Mouse (Mus musculus) embryonic facial prominence, embryonic 14.5 days (tissue): ENCODE data around the gene Robo2. TPM values are rescaled to one million over a fixed set of nuclear protein-coding genes. Genes with fewer than 3 reads are reported as not detected.

Experiments
- ATAC-seq: fragments of 200-750 bp; cut with Nextera tagmentation; 2 replicates; pipeline ENCODE4 v1.8.0; 2017; ENCODE audit warnings: low read depth, moderate number of reproducible peaks, moderate TSS enrichment
- DNase-seq: peaks from one replicate; pipeline ENCODE4 v3.0.0-alpha.2; 2015; ENCODE audit warnings: low spot score
- H3K27ac ChIP-seq: fragments of 300-500 bp; sonication (generic); replicated peaks from 2 replicates; pipeline ENCODE4 v1.5.1; 2014; ENCODE audit warnings: low read depth, mild to moderate bottlenecking, low read length, moderate library complexity
- H3K27me3 ChIP-seq: fragments of 300-500 bp; sonication (generic); replicated peaks from 2 replicates; pipeline ENCODE4 v1.6.1; 2014; ENCODE audit warnings: low read length; ENCODE audit not compliant: control insufficient read depth, insufficient read depth
- H3K36me3 ChIP-seq: fragments of 300-500 bp; sonication (generic); 2 replicates; pipeline ENCODE4 v1.6.1; 2014; ENCODE audit warnings: low read length, mixed read lengths; ENCODE audit not compliant: control insufficient read depth, insufficient read depth
- H3K4me1 ChIP-seq: fragments of 300-500 bp; sonication (generic); 2 replicates; pipeline ENCODE4 v1.6.1; 2014; ENCODE audit warnings: antibody characterized with exemption, low read length; ENCODE audit not compliant: control insufficient read depth, insufficient read depth
- H3K4me2 ChIP-seq: fragments of 300-500 bp; sonication (generic); 2 replicates; pipeline ENCODE4 v1.6.1; 2014; ENCODE audit warnings: low read depth, mild to moderate bottlenecking, low read length, moderate library complexity, mixed read lengths
- H3K4me3 ChIP-seq: fragments of 300-500 bp; sonication (generic); 2 replicates; pipeline ENCODE4 v1.5.1; 2014; ENCODE audit warnings: low read depth, mild to moderate bottlenecking, low read length
- H3K9ac ChIP-seq: fragments of 300-500 bp; sonication (generic); 2 replicates; pipeline ENCODE4 v1.6.1; 2014; ENCODE audit warnings: low read depth, mild to moderate bottlenecking, low read length, moderate library complexity, mixed read lengths
- H3K9me3 ChIP-seq: fragments of 300-500 bp; sonication (generic); 2 replicates; pipeline ENCODE4 v1.6.1; 2016; ENCODE audit warnings: low read length; ENCODE audit not compliant: control insufficient read depth
- WGBS: fragments of 180-500 bp; shearing (Covaris S2); extraction: QIAGEN DNeasy Blood & Tissue Kit; methylation state at CpG from one replicate; pipeline ENCODE4 v1.1.7; 2014; 5-methylcytosine and 5-hydroxymethylcytosine counted together
- polyA plus RNA-seq: library from polyadenylated mRNA; unstranded; fragments of >200 nt; fragmentation: Nextera tagmentation; extraction: Ambion mirVana; gene quantifications from 2 replicates; pipeline ENCODE4 v1.2.1, GENCODE M21; 2014

Robo2 gene
- polyA plus RNA-seq, 1 experiment from 2014 or later: 56.8 TPM

DNA sequence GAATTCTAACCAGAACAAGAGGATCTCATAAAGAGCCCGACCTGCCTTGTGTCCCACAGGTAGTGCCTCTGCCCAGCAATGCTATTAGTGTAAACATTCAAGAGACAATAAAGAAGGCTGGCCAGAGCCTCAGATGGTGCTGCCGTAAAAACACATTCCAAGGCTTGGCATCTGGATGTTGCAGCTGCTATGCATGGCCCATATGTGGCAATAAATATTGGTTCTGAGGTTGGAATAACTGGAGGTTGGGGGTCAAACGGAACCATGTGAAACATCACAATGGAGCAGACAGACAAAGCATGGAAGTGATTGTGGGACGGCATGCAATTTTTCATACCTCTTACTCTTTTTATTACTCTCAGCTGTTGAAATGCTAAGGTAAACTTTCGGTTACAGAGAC is 189.1 kb downstream of the Robo2 start:
- ATAC-seq: no peak
- Histone ChIP-seq H3K4me3 (no peak overlapping the region), H3K27ac (no peak overlapping the region)

DNA sequence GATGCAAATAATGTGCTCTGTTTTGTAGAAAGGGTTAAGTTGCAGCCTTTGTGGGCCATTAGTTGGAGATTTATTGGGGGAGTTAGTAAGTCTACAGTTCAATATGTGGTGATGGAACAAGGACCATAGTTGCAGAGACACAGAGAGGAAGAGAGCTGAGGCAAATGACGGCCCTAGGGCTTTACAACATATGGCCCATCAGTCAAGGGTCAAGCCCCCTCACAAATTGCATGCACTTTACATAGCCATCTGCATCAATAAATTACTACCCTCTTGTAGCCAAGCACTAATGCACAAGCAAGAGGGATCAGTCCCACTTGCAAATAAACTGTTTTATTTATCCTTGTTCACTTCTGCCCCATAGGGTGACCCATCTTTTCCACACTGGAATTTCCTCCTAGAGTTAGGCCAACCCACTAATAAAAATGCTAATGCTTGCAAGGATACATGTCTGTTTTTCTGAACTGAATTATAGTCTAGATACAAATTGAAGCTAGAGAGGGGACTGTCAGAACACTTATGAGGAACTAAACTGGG is 194.7 kb downstream of the Robo2 start:
- H3K9ac ChIP-seq: no peak overlapping the region
- 47% methylated on average over 1 of the region's 1 CpGs for WGBS
- ATAC-seq: no peak
- H3K4me2 ChIP-seq: no peak overlapping the region
- H3K27ac ChIP-seq: no peak overlapping the region
- no peaks in the 10 kb centered on the region for H3K27me3 ChIP-seq
- no peaks in the 10 kb centered on the region for H3K4me1 ChIP-seq
- no peaks in the 10 kb centered on the region for H3K36me3 ChIP-seq
- no peak overlapping the region for H3K4me3 ChIP-seq
- no peak for DNase-seq
- H3K9me3 ChIP-seq: no peaks in the 10 kb centered on the region

More for the DNA sequence above, 189.1 kb downstream of the Robo2 start:
- 41% methylated on average over 5 of the region's 5 CpGs for WGBS
- Histone ChIP-seq H3K36me3 (no peaks in the 10 kb centered on the region), H3K27me3 (no peaks in the 10 kb centered on the region), H3K9me3 (0 out of 2 replicates have a peak, but pooled peaks cover 4% of the 10 kb centered on the region), H3K4me2 (no peak overlapping the region), H3K4me1 (no peaks in the 10 kb centered on the region), H3K9ac (no peak overlapping the region)
- DNase-seq: no peak

DNA sequence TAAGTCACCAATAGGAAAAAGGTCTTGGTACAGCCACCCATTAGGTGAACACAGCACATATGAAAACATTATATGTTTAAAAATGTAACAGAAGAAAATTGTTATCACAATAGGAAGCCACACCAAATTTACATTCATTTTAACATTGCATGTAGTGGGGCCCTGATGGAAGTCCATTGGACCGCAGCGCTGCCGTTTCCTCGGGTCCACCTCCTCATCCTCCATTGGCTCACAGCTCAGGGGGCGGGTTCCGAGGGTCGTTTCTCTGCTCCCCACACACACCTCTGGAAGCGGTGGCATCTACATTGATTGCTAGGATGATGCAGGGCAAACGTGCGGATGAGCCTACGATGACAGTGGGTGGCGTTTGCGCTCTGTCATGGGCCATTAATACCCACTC is 195.8 kb downstream of the Robo2 start:
- H3K4me3 ChIP-seq: no peak overlapping the region
- H3K9me3 ChIP-seq: no peaks in the 10 kb centered on the region
- H3K36me3 ChIP-seq: no peaks in the 10 kb centered on the region
- H3K4me2 ChIP-seq: no peak overlapping the region
- WGBS: 88% methylated on average over 13 of the region's 13 CpGs
- DNase-seq (no peak), ATAC-seq (no peak)
- H3K9ac ChIP-seq: no peak overlapping the region
- H3K4me1 ChIP-seq: no peaks in the 10 kb centered on the region
- no peaks in the 10 kb centered on the region for H3K27me3 ChIP-seq
- H3K27ac ChIP-seq: no peak overlapping the region

DNA sequence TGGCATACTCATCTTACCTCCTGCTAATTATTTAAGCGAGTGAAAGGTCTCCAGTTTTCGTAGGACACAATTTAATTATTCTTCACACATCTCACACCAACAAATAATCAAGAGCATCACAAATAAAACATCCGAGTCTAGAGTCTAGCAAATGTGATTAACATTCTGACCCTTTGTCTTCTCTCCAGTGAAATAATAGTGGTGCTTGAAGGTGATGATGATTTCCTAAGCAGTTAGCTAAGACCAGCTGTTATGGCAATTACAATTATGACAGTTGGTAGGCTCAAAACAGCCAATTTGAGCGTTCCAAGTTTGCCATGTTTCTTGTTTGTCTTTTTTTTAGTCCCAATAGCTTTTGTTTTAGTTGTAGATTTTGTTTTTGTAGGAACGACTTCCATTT is 210.9 kb downstream of the Robo2 start:
- no peaks in the 10 kb centered on the region for H3K4me1 ChIP-seq
- H3K9ac ChIP-seq: no peak overlapping the region
- no peaks in the 10 kb centered on the region for H3K27me3 ChIP-seq
- H3K4me3 ChIP-seq: no peak overlapping the region
- H3K27ac ChIP-seq: no peak overlapping the region
- H3K9me3 ChIP-seq: no peaks in the 10 kb centered on the region
- H3K4me2 ChIP-seq: no peak overlapping the region
- 86% methylated on average over 5 of the region's 5 CpGs for WGBS
- ATAC-seq (no peak), DNase-seq (no peak)
- H3K36me3 ChIP-seq: no peaks in the 10 kb centered on the region

DNA sequence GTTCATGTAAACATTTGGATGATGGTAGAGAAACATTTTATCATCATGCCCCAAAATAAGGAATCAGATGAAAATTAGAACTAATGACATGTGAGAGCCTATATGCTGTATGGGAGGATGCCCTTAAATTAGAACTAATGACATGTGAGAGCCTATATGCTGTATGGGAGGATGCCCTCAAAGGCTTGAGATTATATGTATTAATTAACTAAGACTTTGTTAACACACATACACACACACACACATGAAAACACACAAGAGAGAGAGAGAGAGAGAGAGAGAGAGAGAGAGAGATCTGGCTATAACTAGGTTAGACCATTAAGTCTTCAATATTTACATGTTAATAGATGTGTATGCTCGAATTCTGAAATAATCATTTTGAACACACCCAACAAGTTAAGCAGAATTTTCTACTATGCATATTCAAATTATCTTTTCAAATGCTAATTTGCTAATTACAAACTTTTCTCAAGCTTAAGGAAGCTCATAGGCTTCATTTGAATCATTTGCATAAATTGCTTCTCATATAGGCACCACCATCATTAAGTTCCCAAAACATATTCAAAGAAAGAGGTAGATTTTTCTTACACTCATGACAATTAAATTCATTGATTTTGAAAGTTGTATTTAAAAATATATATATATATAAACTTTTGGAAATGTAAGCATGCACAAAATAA is 211.5 kb downstream of the Robo2 start:
- Histone ChIP-seq H3K4me2 (no peak overlapping the region), H3K4me1 (no peaks in the 10 kb centered on the region), H3K9me3 (no peaks in the 10 kb centered on the region), H3K4me3 (no peak overlapping the region), H3K27ac (no peak overlapping the region), H3K27me3 (no peaks in the 10 kb centered on the region), H3K36me3 (no peaks in the 10 kb centered on the region), H3K9ac (no peak overlapping the region)
- WGBS: 91% methylated on average over 1 of the region's 1 CpGs
- DNase-seq: no peak
- no peak for ATAC-seq

DNA sequence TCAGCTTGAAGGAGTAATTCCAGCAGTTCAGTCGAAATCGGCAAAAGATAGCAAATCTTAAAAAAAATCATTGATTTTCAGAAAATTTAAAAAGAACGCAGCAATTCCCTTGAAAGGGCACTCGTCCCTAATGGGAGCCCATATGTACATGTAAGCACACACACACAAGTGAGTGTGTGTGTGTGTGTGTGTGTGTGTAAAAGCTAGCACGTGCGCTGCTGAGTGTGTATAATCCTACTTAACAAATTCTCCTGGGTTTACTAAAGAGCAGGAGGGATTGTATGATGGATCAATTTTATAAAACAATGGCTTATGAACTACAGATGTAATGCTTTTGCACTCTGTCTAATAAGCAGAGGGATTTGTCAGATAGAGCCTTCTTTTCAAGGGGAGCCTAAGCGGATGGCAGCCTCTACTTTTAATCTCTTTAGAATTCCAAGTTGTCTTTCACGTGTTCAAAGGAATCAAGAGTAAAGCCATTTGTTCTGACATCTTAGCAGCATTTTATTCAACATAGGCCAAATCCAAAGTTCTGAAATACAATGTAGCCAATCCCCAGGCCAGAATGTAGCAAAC is 218.6 kb downstream of the Robo2 start:
- no peaks in the 10 kb centered on the region for H3K36me3 ChIP-seq
- H3K27ac ChIP-seq: no peak overlapping the region
- H3K4me2 ChIP-seq: no peak overlapping the region
- no peak overlapping the region for H3K9ac ChIP-seq
- no peaks in the 10 kb centered on the region for H3K27me3 ChIP-seq
- no peaks in the 10 kb centered on the region for H3K4me1 ChIP-seq
- WGBS: 67% methylated on average over 8 of the region's 8 CpGs
- no peak overlapping the region for H3K4me3 ChIP-seq
- DNase-seq (peak; percentile 16), ATAC-seq (no peak)
- no peaks in the 10 kb centered on the region for H3K9me3 ChIP-seq

DNA sequence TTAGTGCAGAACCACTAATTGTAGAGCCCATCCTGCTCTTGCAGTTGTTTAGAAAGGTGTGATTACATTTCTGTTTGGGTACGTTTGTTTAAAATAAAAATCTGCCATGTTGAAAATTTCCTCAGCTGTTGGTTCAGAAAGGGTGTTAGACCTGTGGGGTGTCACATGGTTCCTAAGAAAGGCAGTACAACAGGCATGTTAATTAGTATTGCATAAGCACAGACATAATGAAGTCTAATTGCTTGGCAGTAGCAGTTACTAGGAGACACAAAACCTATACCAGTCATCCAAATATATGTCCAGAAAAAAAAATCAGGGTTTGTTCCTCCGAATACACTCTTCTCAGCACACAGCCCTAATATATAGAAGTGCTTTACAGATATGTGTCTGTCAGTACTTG is 220.0 kb downstream of the Robo2 start:
- Histone ChIP-seq H3K4me2 (no peak overlapping the region), H3K9me3 (no peaks in the 10 kb centered on the region), H3K27ac (no peak overlapping the region), H3K27me3 (no peaks in the 10 kb centered on the region), H3K9ac (no peak overlapping the region), H3K4me1 (no peaks in the 10 kb centered on the region), H3K36me3 (no peaks in the 10 kb centered on the region), H3K4me3 (no peak overlapping the region)
- no peak for DNase-seq
- no peak for ATAC-seq
- WGBS: 88% methylated on average over 2 of the region's 2 CpGs

DNA sequence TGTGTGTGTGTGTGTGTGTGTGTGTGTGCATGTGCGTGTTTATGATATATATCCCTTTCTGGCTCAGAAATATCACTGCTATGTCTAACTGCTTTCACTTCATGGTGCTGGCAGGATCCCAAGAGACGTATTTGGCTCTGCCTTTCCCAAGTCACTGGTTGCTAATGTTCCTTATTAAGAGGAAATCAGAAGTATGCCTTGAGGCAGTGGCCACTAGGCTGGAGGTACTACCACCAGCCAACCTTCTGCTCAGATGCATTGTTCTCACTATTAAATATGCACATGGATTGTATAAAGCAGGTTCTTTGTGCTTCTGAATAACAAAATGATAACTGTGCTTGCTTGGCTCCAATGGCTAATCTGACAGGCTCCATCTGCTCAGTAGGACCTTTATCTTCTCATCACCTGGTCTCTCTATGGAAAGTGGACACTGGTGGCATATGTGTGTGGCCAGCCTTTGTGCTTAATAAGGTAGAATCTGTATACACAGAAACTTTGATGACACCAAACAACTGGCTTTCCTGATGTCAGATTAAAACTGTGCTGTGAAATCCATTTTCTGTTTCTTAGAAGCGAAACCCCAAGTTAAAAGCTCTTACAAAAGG is 229.0 kb downstream of the Robo2 start:
- no peak for ATAC-seq
- whole genome bisulfite sequencing: 72% methylated on average over 3 of the region's 3 CpGs

More for the DNA sequence above, 229.0 kb downstream of the Robo2 start:
- Histone ChIP-seq H3K27ac (no peak overlapping the region), H3K4me2 (no peak overlapping the region), H3K4me3 (no peak overlapping the region), H3K27me3 (no peaks in the 10 kb centered on the region), H3K9ac (no peak overlapping the region), H3K4me1 (no peaks in the 10 kb centered on the region), H3K9me3 (no peaks in the 10 kb centered on the region), H3K36me3 (no peaks in the 10 kb centered on the region)
- DNase-seq: peak; percentile 50
